Mouse (Mus musculus): Measurements from ENCODE around the gene Asb6.

DNA sequence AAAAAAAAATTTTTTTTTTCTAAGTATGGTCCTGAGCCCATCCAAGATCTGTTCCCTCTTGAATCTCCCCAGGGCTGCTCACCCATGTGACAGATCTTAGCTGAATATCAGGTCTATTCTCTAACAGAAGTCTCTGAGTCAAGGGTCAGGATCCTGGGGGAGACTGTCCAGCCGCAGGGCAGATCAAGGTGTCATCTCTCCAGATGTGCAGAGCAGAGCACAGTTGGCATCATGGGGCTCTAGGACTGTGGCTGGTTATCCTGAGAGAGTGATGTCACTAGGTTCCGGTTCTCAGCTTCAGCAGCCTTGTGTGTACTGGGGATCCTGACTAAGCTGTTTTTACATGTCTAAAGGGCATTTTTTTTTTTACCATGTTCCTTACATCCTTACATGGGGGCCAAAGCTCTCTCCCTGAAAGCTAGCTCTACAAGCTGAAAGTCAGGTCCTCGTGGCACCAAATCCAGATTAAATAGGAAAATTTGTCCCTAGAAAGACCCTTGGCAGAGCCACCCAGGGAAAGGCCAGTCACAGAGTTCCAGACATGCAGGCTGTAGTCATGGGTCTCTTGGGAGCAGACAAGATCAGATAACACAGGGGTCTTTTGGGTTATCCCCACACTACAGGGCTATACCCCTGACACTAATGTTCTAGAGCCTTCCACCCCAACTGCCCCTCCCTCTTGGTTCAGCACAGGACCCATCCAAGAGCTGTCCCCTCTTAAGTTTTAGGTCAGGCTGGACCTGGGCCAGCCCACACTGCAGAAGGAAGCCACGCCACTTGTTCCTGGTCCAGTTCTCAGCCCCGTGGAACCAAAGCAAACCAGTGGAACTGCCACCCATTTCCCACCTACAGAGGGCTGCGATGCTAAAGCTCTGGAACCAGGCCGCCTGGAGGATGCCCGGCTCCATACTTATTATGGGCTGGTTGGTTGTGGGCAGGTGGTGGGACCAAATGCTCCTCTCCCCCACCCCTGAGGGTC, 47.5 kb downstream of the Asb6 start:
- TF ChIP-seq POLR2A (IDR thresholded peaks at IDR 0.05; ENCODE audit: control insufficient read depth, extremely low read depth, insufficient read depth, low read length, poor library complexity): no peak
- TF ChIP-seq CTCF (IDR thresholded peaks at IDR 0.05; ENCODE audit: borderline replicate concordance, control insufficient read depth, extremely low read depth, insufficient read depth, low read length, poor library complexity): no peak

Measured in thymus, adult 2 months (tissue).